Mouse (Mus musculus): ENCODE results near the gene Tmem127. TPM values are rescaled to one million over a fixed set of nuclear protein-coding genes. Genes with fewer than 3 reads are reported as not detected.

Gene Tmem127
- polyA plus RNA-seq, 1 experiment from 2014 or later = 61.1 TPM

DNA sequence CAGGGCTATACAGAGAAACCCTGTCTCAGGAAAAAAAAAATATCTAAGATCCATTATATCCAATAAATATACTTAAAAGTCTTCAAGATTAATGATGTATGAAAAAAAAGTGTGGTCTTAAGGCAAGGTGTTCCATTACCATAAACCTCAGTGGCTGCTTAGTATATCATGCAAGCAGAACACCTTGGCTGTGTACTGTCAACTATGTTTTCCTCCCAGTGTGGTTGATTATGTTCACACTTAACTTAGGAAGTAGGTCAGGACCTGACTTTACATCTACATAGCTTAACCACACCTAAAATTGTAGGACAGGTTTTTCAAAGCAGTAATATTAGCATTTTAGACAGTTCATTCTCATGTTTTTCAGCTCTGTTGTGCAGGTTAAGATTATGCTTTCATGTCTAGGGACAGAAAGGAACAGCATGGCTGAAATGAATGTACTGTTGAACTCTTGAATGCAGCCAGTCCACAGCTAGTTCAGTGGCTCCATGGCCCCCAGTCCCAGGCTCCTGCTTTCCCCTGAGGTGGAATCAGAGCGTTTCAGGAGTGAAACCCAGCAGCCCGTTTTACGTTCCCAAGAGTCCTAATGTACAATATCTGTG is 57.0 kb downstream of the Tmem127 start:
- Histone ChIP-seq H3K4me2 (ENCODE audit: low read length) (no peak overlapping the region), H3K9ac (ENCODE audit: low read depth, low read length) (no peak overlapping the region), H3K4me1 (ENCODE audit: control insufficient read depth, insufficient read depth, low read depth, low read length) (no peaks in the 10 kb centered on the region), H3K27me3 (replicated peaks; ENCODE audit: control insufficient read depth, insufficient read depth, low read length) (no peaks in the 10 kb centered on the region), H3K9me3 (ENCODE audit: control insufficient read depth, low read length) (no peaks in the 10 kb centered on the region), H3K4me3 (ENCODE audit: low read length) (no peak overlapping the region), H3K27ac (ENCODE audit: low read depth, low read length) (no peak overlapping the region), H3K36me3 (ENCODE audit: control insufficient read depth, insufficient read depth, low read length) (peaks cover 8% of the 10 kb centered on the region; the same call in 1 of the 2 replicates)
- WGBS = 92% methylated on average over 3 of the region's 3 CpGs
- no peak for ATAC-seq

DNA sequence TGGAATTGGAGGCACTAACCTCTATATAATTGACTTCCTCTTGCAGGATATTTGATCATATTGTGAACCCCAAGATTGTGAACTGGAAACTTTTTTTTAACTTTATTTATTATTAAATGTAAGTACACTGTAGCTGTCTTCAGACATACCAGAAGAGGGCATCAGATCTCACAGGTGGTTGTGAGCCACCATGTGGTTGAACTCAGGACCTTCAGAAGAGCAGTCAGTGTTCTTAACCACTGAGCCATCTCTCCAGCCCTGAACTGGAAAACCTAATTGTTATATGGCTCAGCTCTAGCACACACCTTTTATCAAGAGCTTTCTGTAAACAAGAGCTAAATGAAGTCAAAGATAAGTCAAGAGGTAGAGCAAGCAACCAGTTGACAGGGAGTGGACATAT is 58.4 kb downstream of the Tmem127 start:
- H3K36me3 ChIP-seq (ENCODE audit: control insufficient read depth, insufficient read depth, low read length) = peaks cover 3% of the 10 kb centered on the region; the same call in 1 of the 2 replicates
- no peak overlapping the region for H3K27ac ChIP-seq (ENCODE audit: low read depth, low read length)
- H3K4me3 ChIP-seq (ENCODE audit: low read length) = no peak overlapping the region
- H3K9me3 ChIP-seq (ENCODE audit: control insufficient read depth, low read length) = no peaks in the 10 kb centered on the region
- no peaks in the 10 kb centered on the region for H3K27me3 ChIP-seq (replicated peaks; ENCODE audit: control insufficient read depth, insufficient read depth, low read length)
- no peaks in the 10 kb centered on the region for H3K4me1 ChIP-seq (ENCODE audit: control insufficient read depth, insufficient read depth, low read depth, low read length)
- ATAC-seq = no peak
- H3K9ac ChIP-seq (ENCODE audit: low read depth, low read length) = no peak overlapping the region
- H3K4me2 ChIP-seq (ENCODE audit: low read length) = no peak overlapping the region

DNA sequence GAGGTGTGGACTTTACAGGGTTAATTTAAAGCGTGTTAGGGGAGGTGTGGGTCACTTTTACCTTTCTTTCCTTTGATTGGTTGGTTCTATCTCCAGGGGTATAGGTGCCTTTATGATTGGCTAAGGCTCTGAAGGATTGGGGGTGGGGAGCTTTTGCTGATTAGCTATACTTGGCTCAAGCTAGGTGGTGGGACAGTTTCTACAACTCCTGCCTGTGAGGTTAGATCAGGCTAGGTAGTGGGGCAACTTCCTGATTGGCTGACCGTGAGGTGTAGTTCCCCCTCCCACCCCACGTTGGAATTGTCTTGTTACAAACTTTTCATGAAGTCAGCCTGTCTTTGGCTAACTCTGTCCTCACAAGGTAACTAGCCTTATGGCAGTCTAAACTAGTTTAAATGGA is 59.5 kb downstream of the Tmem127 start:
- Histone ChIP-seq H3K27me3 (replicated peaks; ENCODE audit: control insufficient read depth, insufficient read depth, low read length) (no peaks in the 10 kb centered on the region), H3K9me3 (ENCODE audit: control insufficient read depth, low read length) (no peaks in the 10 kb centered on the region; the same call in 1 of the 2 replicates), H3K4me3 (ENCODE audit: low read length) (no peak overlapping the region), H3K36me3 (ENCODE audit: control insufficient read depth, insufficient read depth, low read length) (no peaks in the 10 kb centered on the region), H3K4me1 (ENCODE audit: control insufficient read depth, insufficient read depth, low read depth, low read length) (no peaks in the 10 kb centered on the region), H3K4me2 (ENCODE audit: low read length) (no peak overlapping the region), H3K27ac (ENCODE audit: low read depth, low read length) (no peak overlapping the region), H3K9ac (ENCODE audit: low read depth, low read length) (no peak overlapping the region)
- WGBS = 39% methylated on average over 3 of the region's 3 CpGs
- no peak for ATAC-seq

DNA sequence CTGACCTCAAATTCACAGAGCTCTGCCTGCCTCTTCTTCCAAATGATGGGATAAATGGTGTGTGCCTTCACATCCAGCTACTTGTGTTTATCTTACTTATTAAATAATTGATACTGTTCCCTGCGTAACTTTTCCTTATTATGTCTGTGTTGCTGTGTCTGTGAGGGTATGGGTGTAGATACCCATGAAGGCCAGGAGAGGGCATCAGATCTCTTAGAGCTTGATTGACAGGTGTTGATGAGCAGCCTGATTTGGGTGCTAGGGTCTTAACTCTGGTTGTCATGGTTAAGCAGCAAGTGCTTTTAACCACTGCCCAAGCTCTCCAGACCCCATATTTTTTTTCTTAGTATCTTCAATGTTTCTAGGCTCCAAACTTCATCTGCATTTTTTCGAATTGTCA is 61.0 kb downstream of the Tmem127 start:
- Histone ChIP-seq H3K27me3 (replicated peaks; ENCODE audit: control insufficient read depth, insufficient read depth, low read length) (no peaks in the 10 kb centered on the region), H3K9me3 (ENCODE audit: control insufficient read depth, low read length) (no peaks in the 10 kb centered on the region; the same call in 1 of the 2 replicates), H3K36me3 (ENCODE audit: control insufficient read depth, insufficient read depth, low read length) (no peaks in the 10 kb centered on the region), H3K27ac (ENCODE audit: low read depth, low read length) (no peak overlapping the region), H3K4me3 (ENCODE audit: low read length) (no peak overlapping the region), H3K4me2 (ENCODE audit: low read length) (no peak overlapping the region), H3K9ac (ENCODE audit: low read depth, low read length) (no peak overlapping the region), H3K4me1 (ENCODE audit: control insufficient read depth, insufficient read depth, low read depth, low read length) (no peaks in the 10 kb centered on the region)
- 93% methylated on average over 2 of the region's 2 CpGs for WGBS
- no peak for ATAC-seq

- Histone ChIP-seq H3K4me1 (ENCODE audit: control insufficient read depth, insufficient read depth, low read depth, low read length) (no peaks in the 10 kb centered on the region), H3K27ac (ENCODE audit: low read depth, low read length) (no peak overlapping the region), H3K4me3 (ENCODE audit: low read length) (no peak overlapping the region), H3K9me3 (ENCODE audit: control insufficient read depth, low read length) (no peaks in the 10 kb centered on the region; the same call in 1 of the 2 replicates), H3K4me2 (ENCODE audit: low read length) (no peak overlapping the region), H3K9ac (ENCODE audit: low read depth, low read length) (no peak overlapping the region), H3K27me3 (replicated peaks; ENCODE audit: control insufficient read depth, insufficient read depth, low read length) (no peaks in the 10 kb centered on the region), H3K36me3 (ENCODE audit: control insufficient read depth, insufficient read depth, low read length) (no peaks in the 10 kb centered on the region)
- WGBS = 63% methylated on average over 2 of the region's 2 CpGs
- ATAC-seq = no peak
Observed at GRCm38 (mm10) chr2:127310246-127310645, 62.5 kb downstream of the Tmem127 start.

DNA sequence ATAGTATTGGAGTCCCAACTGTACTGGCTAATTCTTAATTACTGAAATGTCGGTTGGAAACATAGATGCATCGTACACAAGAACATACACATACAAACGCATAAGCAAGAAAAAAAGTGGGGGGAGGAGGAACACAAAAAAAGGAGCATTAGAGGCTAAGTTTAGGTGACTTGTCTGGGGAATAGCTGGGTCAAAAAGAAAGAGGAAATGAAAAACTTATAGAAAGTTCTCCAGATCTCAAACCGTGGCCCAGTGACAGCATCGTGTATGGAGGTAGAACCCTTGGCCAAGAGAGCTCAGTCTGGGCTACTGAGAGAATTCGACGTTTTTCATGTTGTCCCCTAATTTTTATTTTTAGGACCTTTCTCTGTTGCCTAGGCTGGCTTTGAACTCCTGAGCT is 63.0 kb downstream of the Tmem127 start:
- H3K9me3 ChIP-seq (ENCODE audit: control insufficient read depth, low read length) = no peaks in the 10 kb centered on the region; the same call in 1 of the 2 replicates
- H3K36me3 ChIP-seq (ENCODE audit: control insufficient read depth, insufficient read depth, low read length) = no peaks in the 10 kb centered on the region
- WGBS = 91% methylated on average over 7 of the region's 7 CpGs
- H3K4me2 ChIP-seq (ENCODE audit: low read length) = no peak overlapping the region
- no peak overlapping the region for H3K4me3 ChIP-seq (ENCODE audit: low read length)
- no peak overlapping the region for H3K9ac ChIP-seq (ENCODE audit: low read depth, low read length)
- no peaks in the 10 kb centered on the region for H3K4me1 ChIP-seq (ENCODE audit: control insufficient read depth, insufficient read depth, low read depth, low read length)
- no peak for ATAC-seq
- H3K27me3 ChIP-seq (replicated peaks; ENCODE audit: control insufficient read depth, insufficient read depth, low read length) = no peaks in the 10 kb centered on the region
- H3K27ac ChIP-seq (ENCODE audit: low read depth, low read length) = no peak overlapping the region

Other genes with a start within 250 kb of the Tmem127 start
- gene Ap4e1, start 239.2 kb upstream of the Tmem127 start, polyA plus RNA-seq (2015; fragmentation: Nextera tagmentation; extraction: Ambion mirVana) = 9.8 and 11.6 TPM in 2 replicates
- 30.4 and 30.9 TPM in 2 replicates for gene Blvra, start 177.2 kb upstream of the Tmem127 start, polyA plus RNA-seq (2015; fragmentation: Nextera tagmentation; extraction: Ambion mirVana)
- gene Ncaph, start 114.0 kb upstream of the Tmem127 start, polyA plus RNA-seq (2015; fragmentation: Nextera tagmentation; extraction: Ambion mirVana) = 14.5 and 19.8 TPM in 2 replicates
- gene Itpripl1, start 104.5 kb upstream of the Tmem127 start, polyA plus RNA-seq (2015; fragmentation: Nextera tagmentation; extraction: Ambion mirVana) = 11.0 and 12.4 TPM in 2 replicates
- gene 1810024B03Rik, start 39.6 kb upstream of the Tmem127 start, polyA plus RNA-seq (2015; fragmentation: Nextera tagmentation; extraction: Ambion mirVana) = 0.88 and 0.96 TPM in 2 replicates
- 40.1 and 51.3 TPM in 2 replicates for gene Snrnp200, start 39.5 kb upstream of the Tmem127 start, polyA plus RNA-seq (2015; fragmentation: Nextera tagmentation; extraction: Ambion mirVana)
- gene Ciao1, start 92 bp upstream of the Tmem127 start, polyA plus RNA-seq (2015; fragmentation: Nextera tagmentation; extraction: Ambion mirVana) = 59.0 and 61.6 TPM in 2 replicates
- gene Stard7, start 22.3 kb downstream of the Tmem127 start, polyA plus RNA-seq (2015; fragmentation: Nextera tagmentation; extraction: Ambion mirVana) = 85.9 and 91.6 TPM in 2 replicates
- 14.9 and 17.1 TPM in 2 replicates for gene Dusp2, start 88.3 kb downstream of the Tmem127 start, polyA plus RNA-seq (2015; fragmentation: Nextera tagmentation; extraction: Ambion mirVana)
- not detected in 2 replicates for gene Astl, start 90.7 kb downstream of the Tmem127 start, polyA plus RNA-seq (2015; fragmentation: Nextera tagmentation; extraction: Ambion mirVana)
- 0.72 and 0.90 TPM in 2 replicates for gene Adra2b, start 115.3 kb downstream of the Tmem127 start, polyA plus RNA-seq (2015; fragmentation: Nextera tagmentation; extraction: Ambion mirVana)
- gene Gpat2, start 177.3 kb downstream of the Tmem127 start, polyA plus RNA-seq (2015; fragmentation: Nextera tagmentation; extraction: Ambion mirVana) = 0.25 and 0.28 TPM in 2 replicates
- gene Fahd2a, start 196.7 kb downstream of the Tmem127 start, polyA plus RNA-seq (2015; fragmentation: Nextera tagmentation; extraction: Ambion mirVana) = 31.4 and 32.9 TPM in 2 replicates